Mouse (Mus musculus) cerebellum, adult 11 months (tissue): ENCODE measurements at regions not wholly inside any gene's neighbourhood (a gene's known extent, or its start where the extent isn't known, plus 50 kb on each side); places are given as distances from the start of the nearest gene placed in this dataset.

ENCODE experiments used
- DNase-seq: peaks from one replicate; pipeline ENCODE4 v3.0.0; 2022

GRCm38 (mm10) chr9:61756801-61757342 lies 157.5 kb downstream of the Rplp1 start:
- no peak for DNase-seq

GRCm38 (mm10) chr9:61756224-61756800 lies 158.0 kb downstream of the Rplp1 start:
- no peak for DNase-seq

- no peak for DNase-seq
Measured at GRCm38 (mm10) chr9:61755311-61755710, 159.0 kb downstream of the Rplp1 start.

GRCm38 (mm10) chr9:61753795-61754194 lies 160.5 kb downstream of the Rplp1 start:
- no peak for DNase-seq

GRCm38 (mm10) chr9:61749201-61749600 lies 165.1 kb downstream of the Rplp1 start:
- no peak for DNase-seq

GRCm38 (mm10) chr9:61748416-61748815 lies 165.9 kb downstream of the Rplp1 start:
- no peak for DNase-seq

- no peak for DNase-seq
Measured at GRCm38 (mm10) chr9:61746401-61746800, 167.9 kb downstream of the Rplp1 start.

- peak; percentile 13 for DNase-seq
Measured at GRCm38 (mm10) chr9:61745301-61745801, 169.0 kb downstream of the Rplp1 start.

GRCm38 (mm10) chr9:61733540-61733939 lies 180.8 kb downstream of the Rplp1 start:
- DNase-seq = no peak

GRCm38 (mm10) chr9:61732747-61733146 lies 181.6 kb downstream of the Rplp1 start:
- DNase-seq = no peak

- DNase-seq = no peak
Measured at GRCm38 (mm10) chr9:61728115-61728514, 186.2 kb downstream of the Rplp1 start.

GRCm38 (mm10) chr9:61727651-61728050 lies 186.7 kb downstream of the Rplp1 start:
- no peak for DNase-seq

- no peak for DNase-seq
Measured at GRCm38 (mm10) chr9:61724070-61724469, 190.3 kb downstream of the Rplp1 start.

GRCm38 (mm10) chr9:61723021-61723581 lies 191.2 kb downstream of the Rplp1 start:
- no peak for DNase-seq

GRCm38 (mm10) chr9:61721851-61722250 lies 192.5 kb downstream of the Rplp1 start:
- no peak for DNase-seq

GRCm38 (mm10) chr9:61721071-61721470 lies 193.3 kb downstream of the Rplp1 start:
- no peak for DNase-seq

- no peak for DNase-seq
Measured at GRCm38 (mm10) chr9:61720206-61720605, 194.1 kb downstream of the Rplp1 start.

- no peak for DNase-seq
Measured at GRCm38 (mm10) chr9:61716751-61717150, 197.6 kb downstream of the Rplp1 start.

- no peak for DNase-seq
Measured at GRCm38 (mm10) chr9:61714331-61715035, 199.9 kb downstream of the Rplp1 start.

- DNase-seq = no peak
Measured at GRCm38 (mm10) chr9:61713806-61714205, 200.5 kb downstream of the Rplp1 start.

- DNase-seq = no peak
Measured at GRCm38 (mm10) chr9:61711296-61711695, 203.0 kb downstream of the Rplp1 start.

GRCm38 (mm10) chr9:61707875-61708274 lies 206.5 kb downstream of the Rplp1 start:
- DNase-seq = no peak

GRCm38 (mm10) chr9:61707296-61707695 lies 207.0 kb downstream of the Rplp1 start:
- no peak for DNase-seq

- no peak for DNase-seq
Measured at GRCm38 (mm10) chr9:61706263-61706755, 208.0 kb downstream of the Rplp1 start.
